Mouse (Mus musculus): ENCODE results near the gene Pcid2.

- TF ChIP-seq NRF1 (IDR thresholded peaks at IDR 0.05; ENCODE audit: insufficient read depth, low read depth, low read length, poor library complexity, severe bottlenecking) (no peak), MAFK (IDR thresholded peaks at IDR 0.05; ENCODE audit: borderline replicate concordance, low read depth, low read length) (no peak), GATA1 (IDR thresholded peaks at IDR 0.05; ENCODE audit: low read depth, low read length) (no peak), POLR2A (IDR thresholded peaks at IDR 0.05; ENCODE audit: control insufficient read depth in 1 of 2, insufficient read depth in 1 of 2, low read depth in 1 of 2, low read length in 2 of 2, poor library complexity in 1 of 2) (no peak)
Observed at GRCm38 (mm10) chr8:13105908-13106551, 771 bp upstream of the Pcid2 start.
